Mouse (Mus musculus) layer of hippocampus, adult 11-12 months (tissue): ENCODE measurements around the gene Gm45717.

Experiments
- DNase-seq: peaks from one replicate; pipeline ENCODE4 v3.0.0; 2022; ENCODE audit warnings: low spot score

The Gm45717 gene

GRCm38 (mm10) chr7:140967862-140968591, 12.3 kb upstream of the Gm45717 start:
- no peak for DNase-seq

DNA sequence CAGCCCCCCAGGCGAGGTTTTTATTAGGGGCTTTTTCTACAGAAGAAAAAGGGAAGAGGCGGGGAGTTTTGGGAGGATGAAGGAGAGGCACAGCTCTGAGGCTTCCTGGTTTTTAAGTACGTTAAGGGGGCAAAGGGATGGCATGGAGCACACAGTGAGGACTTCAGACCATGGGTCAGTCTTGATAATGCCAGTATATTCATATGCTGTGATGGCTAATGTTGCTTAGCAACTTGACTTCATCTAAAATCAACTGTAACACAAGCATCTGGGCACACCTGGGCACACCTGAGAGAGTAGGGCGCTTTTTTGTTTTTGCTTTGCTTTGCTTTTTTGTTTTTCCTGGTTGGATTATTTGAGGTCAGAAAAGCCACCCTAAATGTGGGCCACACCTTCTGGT, 11.2 kb upstream of the Gm45717 start, which contains the start of gene Ifitm1:
Ifitm1 (plus strand) TSS at position 301 of the 400 bp plus-strand sequence.
- DNase-seq, result no peak

GRCm38 (mm10) chr7:140962733-140963132, 7.0 kb upstream of the Gm45717 start:
- DNase-seq, result no peak

- no peak for DNase-seq
Observed at GRCm38 (mm10) chr7:140961416-140961815, 5.7 kb upstream of the Gm45717 start.

- no peak for DNase-seq
Observed at GRCm38 (mm10) chr7:140960026-140960425, 4.3 kb upstream of the Gm45717 start.

GRCm38 (mm10) chr7:140959181-140959901, 3.6 kb upstream of the Gm45717 start:
- peak; percentile 47 for DNase-seq

DNA sequence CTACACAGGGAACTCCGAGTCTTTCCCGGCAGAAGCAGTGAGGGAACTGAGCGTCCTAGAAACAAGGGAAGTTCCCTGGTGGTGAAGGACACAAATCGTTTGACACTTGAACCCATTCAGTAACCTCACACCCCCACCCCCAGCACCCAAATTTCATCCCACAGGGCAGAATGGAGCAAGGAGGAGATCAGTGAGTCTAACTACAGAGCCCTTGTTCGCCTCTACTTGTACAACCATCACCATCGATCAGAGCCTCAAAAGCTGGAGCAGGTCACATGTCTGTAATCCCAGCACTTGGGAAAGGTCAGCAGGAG, 776 bp upstream of the Gm45717 start:
- DNase-seq, result no peak

DNA sequence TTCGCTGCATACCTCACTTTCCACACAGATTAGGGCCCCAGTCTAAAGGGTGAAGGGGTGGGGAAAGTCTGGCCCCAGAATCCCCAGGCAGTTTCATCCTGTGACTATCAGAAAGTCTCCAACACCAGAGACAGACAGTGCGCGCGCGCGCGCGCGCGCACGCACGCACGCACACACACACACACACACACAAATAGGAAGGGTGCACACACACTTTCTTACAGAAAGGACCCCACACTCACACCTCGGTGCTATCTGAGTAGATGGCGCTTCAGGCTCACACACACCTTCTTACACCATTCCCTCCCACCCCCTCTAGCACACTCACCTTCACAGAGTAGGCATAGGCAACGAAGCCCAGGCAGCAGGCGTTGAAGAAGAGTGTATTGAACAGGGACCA, 395 bp downstream of the Gm45717 start:
- no peak for DNase-seq

DNA sequence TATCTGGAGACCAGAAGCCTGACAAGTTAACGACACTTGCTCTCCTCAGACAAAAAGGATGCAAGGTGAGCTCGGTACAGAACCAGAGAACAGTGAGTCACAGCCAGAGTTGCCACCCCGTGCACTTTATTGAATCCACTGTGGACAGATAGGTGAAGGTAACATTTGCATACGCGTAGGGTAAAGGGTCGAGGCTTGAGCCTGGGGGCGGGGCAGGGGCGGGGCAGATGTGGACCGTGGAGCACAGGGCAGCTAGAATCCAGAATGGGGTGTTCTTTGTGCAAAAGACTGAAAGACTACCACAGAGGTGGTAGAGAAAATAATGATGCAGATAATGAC, 1.0 kb downstream of the Gm45717 start:
- DNase-seq, result no peak

GRCm38 (mm10) chr7:140953800-140954732, 1.7 kb downstream of the Gm45717 start:
- no peak for DNase-seq

GRCm38 (mm10) chr7:140953133-140953532, 2.6 kb downstream of the Gm45717 start:
- no peak for DNase-seq

DNA sequence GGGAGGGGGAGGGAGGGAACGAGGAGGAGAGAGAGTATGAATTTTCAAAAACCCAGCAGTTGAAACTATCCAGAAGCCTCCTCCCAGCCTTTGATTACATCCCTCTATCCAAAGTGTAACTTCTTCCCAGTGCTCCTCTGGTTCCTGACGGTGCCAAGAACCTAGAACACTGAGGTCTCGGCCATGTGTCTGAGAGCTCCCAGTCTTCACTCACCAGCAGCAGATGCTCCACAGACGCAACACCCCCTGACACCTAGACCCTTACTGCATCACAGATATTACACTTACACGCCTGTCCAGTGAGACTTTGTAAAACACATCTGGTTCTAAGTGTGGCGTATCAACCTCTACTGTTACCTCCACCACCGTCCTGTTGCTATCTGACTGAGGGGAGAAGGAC, 3.3 kb downstream of the Gm45717 start:
- DNase-seq, result no peak

GRCm38 (mm10) chr7:140951765-140952164, 4.0 kb downstream of the Gm45717 start:
- no peak for DNase-seq

DNA sequence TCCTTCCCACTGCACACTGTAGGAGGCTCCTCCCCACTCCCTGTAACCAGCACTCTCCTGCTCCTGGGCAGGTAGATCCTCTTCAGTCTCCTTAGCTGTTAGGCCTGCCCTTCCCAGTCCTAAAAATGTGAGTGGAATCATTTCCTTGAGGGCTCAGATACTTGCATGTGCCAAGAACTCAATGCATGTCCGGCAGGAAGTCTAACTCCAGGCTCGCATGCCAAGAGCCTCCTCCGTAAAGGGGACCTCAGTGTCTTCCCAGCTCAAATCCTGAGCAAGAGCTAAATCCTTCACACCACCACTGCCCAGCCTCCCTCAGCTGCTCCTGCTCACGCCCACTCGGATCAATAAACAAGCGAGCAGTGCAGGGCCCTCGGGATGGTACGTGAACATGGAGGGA, 4.7 kb downstream of the Gm45717 start:
- DNase-seq, result no peak

DNA sequence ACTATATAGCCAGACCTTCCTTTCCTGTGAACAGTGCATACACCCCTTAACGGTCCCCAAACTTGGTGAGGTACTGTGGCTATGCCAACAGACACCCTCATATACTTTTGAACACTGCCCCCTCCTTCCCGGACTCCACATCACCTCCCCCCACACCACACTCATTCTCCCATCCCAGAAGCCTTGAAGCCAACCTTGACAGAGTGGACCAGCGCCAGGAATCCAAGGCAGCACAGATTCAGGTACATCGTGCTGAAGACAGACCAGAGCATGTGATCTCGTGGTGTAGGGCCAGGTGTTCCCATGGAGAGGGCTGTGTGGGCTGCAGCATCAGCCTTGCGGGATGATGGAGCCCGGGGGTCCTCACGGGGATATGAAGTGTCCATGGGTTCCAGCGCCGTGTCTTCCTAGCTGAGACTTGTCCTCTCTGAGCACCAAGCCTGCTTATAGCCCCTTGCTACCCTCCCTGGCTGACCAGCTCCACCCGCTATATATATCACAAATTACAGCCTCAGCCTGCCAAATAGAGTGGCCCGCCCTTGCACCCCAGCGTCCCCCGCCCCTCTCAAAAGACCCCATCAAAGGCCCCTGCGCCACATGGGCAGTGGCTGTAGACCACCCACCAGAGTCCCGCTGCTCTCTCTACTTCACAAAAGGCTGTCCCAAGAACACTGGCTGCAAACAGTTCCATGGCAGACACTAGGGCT, 5.8 kb downstream of the Gm45717 start, which contains the start of gene Ifitm5:
Ifitm5 (minus strand) TSS at position 468 of the 707 bp plus-strand sequence.
- no peak for DNase-seq

DNA sequence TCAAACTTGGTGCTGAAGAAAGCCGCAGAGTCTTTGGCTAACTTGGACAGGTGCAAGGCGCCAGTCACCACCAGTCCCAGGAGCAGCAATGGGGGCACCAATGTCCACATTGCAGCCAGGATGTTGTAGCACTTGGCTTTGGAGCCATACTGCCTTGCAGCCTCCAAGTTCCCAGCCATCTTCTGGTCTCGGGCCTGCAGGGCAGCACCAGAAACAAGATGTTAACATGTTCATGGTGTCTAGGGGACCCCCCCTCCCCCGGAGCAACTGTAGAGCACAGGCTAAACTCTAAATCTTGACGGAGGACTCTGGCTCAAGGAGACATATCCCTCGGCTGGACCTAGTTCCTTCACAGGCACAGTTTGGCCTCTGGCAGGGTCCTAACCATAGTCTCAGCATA, 6.5 kb downstream of the Gm45717 start:
- no peak for DNase-seq

DNA sequence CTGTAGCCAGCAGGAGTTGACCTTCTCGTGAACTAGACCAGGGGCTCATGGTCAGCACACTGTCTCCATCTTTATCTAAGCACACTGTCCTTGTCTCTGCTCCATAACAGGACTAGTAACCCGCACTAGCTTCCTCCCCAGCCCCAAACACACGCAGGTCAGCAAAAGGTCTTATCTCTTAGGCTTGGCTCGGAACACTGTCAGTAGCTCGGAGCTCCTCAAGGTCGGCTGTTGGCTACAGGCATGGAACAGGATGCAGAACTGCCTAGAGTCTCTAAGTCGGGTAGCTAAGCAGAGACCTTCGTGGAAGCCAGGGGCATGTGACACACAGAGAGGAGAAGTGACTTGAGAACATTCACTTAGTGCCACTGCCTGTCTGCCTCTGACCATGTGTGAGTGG, 7.6 kb downstream of the Gm45717 start:
- DNase-seq, result no peak

GRCm38 (mm10) chr7:140946980-140947379, 8.8 kb downstream of the Gm45717 start:
- no peak for DNase-seq

DNA sequence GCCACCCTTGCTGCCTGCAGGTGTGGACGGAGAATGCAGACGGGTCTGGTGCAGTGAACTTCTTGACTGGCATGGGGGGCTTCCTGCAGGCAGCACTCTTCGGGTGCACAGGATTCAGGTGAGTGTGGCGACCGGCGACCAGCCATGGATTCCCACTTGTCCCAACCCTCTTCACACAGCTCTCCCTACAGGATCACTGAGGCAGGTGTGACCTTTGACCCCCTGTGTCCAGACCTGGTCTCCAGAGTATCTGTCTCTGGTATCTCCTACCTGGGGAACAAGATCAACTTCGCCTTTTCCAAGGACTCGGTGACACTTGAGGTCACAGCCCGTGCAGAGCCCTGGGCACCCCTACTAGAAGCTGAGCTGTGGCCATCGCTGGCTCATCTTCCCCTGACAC, 9.4 kb downstream of the Gm45717 start:
- DNase-seq, result no peak

DNA sequence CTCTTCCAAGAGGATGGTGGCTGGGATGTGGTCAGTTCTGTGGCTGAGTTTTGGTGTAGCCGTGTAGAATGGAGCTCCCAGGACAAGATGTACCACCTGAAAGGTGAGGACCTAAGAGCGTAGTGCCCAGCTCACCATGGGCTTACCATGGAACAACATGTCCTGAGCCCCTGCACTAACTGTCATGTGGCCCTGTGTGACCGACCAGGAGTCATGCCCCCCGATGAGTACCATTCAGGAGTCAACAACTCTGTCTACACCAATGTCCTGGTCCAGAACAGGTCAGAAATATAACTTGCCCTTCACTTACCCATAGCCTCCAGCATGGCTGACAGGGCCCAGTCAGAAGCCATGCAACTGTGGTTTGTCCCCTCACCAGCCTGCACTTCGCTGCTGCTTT, 10.5 kb downstream of the Gm45717 start:
- no peak for DNase-seq

DNA sequence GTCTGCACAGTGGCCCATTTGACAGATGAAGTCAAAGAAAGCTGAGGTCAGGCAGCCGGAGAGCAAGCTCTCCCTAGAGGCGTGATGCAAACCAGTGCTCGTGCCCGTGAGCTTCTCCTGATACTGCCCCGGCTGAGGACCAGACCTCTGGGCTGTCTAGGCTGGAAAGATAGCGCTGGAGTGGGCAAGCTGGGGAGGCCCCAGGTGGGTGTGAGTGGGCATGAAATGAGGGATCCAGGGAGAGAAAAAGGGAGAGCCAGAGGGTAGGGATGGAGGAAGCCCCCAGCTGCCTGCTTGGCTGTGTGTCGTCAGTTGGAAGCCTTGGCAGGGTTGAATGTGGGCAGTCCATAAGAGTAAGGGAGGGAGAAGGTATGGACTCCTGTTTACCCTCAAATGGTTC, 11.5 kb downstream of the Gm45717 start:
- DNase-seq, result no peak

- DNase-seq, result no peak
Observed at GRCm38 (mm10) chr7:140943356-140943755, 12.4 kb downstream of the Gm45717 start.
